Mouse (Mus musculus) lung, embryonic 14.5 days (tissue): ENCODE results near the gene Gen1. TPM values are rescaled to one million over a fixed set of nuclear protein-coding genes. Genes with fewer than 3 reads are reported as not detected.

Experiments
- ATAC-seq: fragments of 200-750 bp; cut with Nextera tagmentation; 2 replicates; pipeline ENCODE4 v1.8.0; 2017; ENCODE audit warnings: mild to moderate bottlenecking, moderate TSS enrichment, moderate library complexity; ENCODE audit not compliant: insufficient read depth
- DNase-seq: peaks from one replicate; pipeline ENCODE4 v3.0.0-alpha.2; 2015
- H3K27ac ChIP-seq: fragments of 300-500 bp; sonication (generic); 2 replicates; pipeline ENCODE4 v1.5.1; 2014; ENCODE audit warnings: low read depth, mild to moderate bottlenecking, moderate library complexity
- H3K27me3 ChIP-seq: fragments of 300-500 bp; sonication (generic); 2 replicates; pipeline ENCODE4 v1.6.1; 2014; ENCODE audit warnings: low read length, control low read depth; ENCODE audit not compliant: insufficient read depth
- H3K36me3 ChIP-seq: fragments of 300-500 bp; sonication (generic); 2 replicates; pipeline ENCODE4 v1.6.1; 2014; ENCODE audit warnings: control low read depth; ENCODE audit not compliant: insufficient read depth
- H3K4me1 ChIP-seq: fragments of 300-500 bp; sonication (generic); 2 replicates; pipeline ENCODE4 v1.6.1; 2014; ENCODE audit warnings: antibody characterized with exemption, control low read depth; ENCODE audit not compliant: insufficient read depth
- H3K4me2 ChIP-seq: fragments of 300-500 bp; sonication (generic); 2 replicates; pipeline ENCODE4 v1.6.1; 2014; ENCODE audit warnings: mild to moderate bottlenecking
- H3K4me3 ChIP-seq: fragments of 300-500 bp; sonication (generic); 2 replicates; pipeline ENCODE4 v1.5.1; 2014; ENCODE audit warnings: low read depth, low read length
- H3K9ac ChIP-seq: fragments of 300-500 bp; sonication (generic); 2 replicates; pipeline ENCODE4 v1.6.1; 2014
- H3K9me3 ChIP-seq: fragments of 300-500 bp; sonication (generic); 2 replicates; pipeline ENCODE4 v1.6.1; 2016; ENCODE audit warnings: low read depth, low read length, control low read depth
- CTCF ChIP-seq: IDR thresholded peaks from 2 replicates; pipeline ENCODE4 v1.5.1; 2016; ENCODE audit warnings: antibody characterized with exemption, low read depth
- WGBS: fragments of 180-500 bp; shearing (Covaris S2); extraction: QIAGEN DNeasy Blood & Tissue Kit; methylation state at CpG from one replicate; pipeline ENCODE4 v1.1.7; 2014; 5-methylcytosine and 5-hydroxymethylcytosine counted together
- polyA plus RNA-seq: library from polyadenylated mRNA; unstranded; fragments of >200 nt; fragmentation: Nextera tagmentation; extraction: Ambion mirVana; gene quantifications from 2 replicates; pipeline ENCODE4 v1.2.1, GENCODE M21; 2014

Gen1 gene
- polyA plus RNA-seq, 1 experiment from 2014 or later = 15.6 TPM

DNA sequence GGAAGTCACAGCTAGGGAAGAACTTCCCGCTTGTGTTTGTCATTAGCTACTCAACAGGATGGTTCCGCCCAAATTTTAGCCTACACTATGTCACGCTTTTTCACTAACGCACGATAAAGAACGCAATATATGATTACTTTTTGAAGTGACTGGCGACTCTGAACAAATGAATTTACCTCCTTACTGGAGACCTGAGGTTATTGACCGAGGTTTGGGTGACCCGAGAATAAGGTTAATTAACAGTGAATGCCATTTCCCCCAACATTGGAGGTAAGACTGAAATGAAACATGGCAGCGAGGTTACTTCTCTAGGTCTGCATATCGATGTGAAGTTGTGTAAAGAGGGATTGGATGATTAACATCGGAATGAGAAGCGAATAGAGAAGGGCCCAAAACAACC is 706 bp downstream of the Gen1 start:
- 2% methylated on average over 13 of the region's 13 CpGs for WGBS
- peak; percentile 47 for DNase-seq
- Histone ChIP-seq H3K27ac (peak overlapping the region; percentile 96; the same call in 1 of the 2 replicates), H3K9me3 (no peaks in the 10 kb centered on the region), H3K9ac (peak overlapping the region; percentile 96), H3K4me1 (peaks cover 3% of the 10 kb centered on the region; the same call in 1 of the 2 replicates), H3K4me2 (peak overlapping the region; percentile 83), H3K4me3 (peak overlapping the region; percentile 86), H3K36me3 (0 out of 2 replicates have a peak, but pooled peaks cover 2% of the 10 kb centered on the region), H3K27me3 (no peaks in the 10 kb centered on the region)
- no peak for TF ChIP-seq CTCF
- ATAC-seq = no peak

DNA sequence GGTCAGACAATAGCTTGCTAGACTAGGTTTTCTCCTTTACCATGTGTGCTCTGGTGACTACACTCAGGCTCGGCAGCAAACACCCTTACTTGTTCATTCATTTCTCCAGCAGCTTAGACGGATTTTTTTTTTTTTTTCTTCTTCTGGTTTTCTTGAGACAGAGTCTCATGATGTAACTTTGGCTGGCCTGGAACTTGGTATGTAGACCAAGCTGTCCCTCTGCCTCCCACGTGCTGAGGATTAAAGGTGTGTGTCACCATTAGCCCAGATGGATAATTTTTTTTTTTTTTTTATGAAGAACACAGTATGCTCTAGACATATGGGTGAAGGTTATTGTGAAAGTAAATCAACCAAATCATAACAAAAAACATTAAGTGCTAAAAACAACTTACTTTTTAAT is 15.3 kb downstream of the Gen1 start:
- WGBS = 79% methylated on average over 3 of the region's 3 CpGs
- TF ChIP-seq CTCF = no peak
- Histone ChIP-seq H3K4me1 (no peaks in the 10 kb centered on the region), H3K27ac (no peak overlapping the region), H3K4me2 (no peak overlapping the region), H3K9ac (no peak overlapping the region), H3K36me3 (peaks cover 40% of the 10 kb centered on the region), H3K4me3 (no peak overlapping the region), H3K27me3 (no peaks in the 10 kb centered on the region), H3K9me3 (no peaks in the 10 kb centered on the region)
- DNase-seq (no peak), ATAC-seq (no peak)

DNA sequence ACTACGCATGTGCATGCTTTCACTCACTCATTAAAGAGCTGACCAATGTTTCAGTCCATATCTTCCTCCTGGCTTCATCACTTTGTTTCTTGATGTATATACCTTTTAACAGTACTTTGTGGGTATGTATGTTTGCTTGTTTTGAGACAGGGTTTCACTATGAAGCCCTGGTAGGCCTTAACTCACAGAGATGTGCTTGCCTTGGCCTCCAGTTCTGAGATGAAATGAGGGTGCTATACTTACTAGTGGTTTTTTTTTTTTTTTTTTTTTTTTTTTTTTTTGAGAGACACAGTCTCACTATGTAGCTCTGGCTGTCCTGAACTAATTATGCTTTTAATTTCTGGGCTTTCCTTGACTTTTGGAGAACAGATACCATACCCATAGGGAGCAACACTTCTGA is 18.1 kb downstream of the Gen1 start:
- Histone ChIP-seq H3K36me3 (peaks cover 48% of the 10 kb centered on the region; the same call in 1 of the 2 replicates), H3K4me3 (no peak overlapping the region), H3K4me2 (no peak overlapping the region), H3K9ac (no peak overlapping the region), H3K27ac (no peak overlapping the region), H3K27me3 (no peaks in the 10 kb centered on the region), H3K9me3 (no peaks in the 10 kb centered on the region), H3K4me1 (no peaks in the 10 kb centered on the region)
- 90% methylated on average over 1 of the region's 1 CpGs for WGBS
- no peak for ATAC-seq
- DNase-seq = no peak
- no peak for TF ChIP-seq CTCF

DNA sequence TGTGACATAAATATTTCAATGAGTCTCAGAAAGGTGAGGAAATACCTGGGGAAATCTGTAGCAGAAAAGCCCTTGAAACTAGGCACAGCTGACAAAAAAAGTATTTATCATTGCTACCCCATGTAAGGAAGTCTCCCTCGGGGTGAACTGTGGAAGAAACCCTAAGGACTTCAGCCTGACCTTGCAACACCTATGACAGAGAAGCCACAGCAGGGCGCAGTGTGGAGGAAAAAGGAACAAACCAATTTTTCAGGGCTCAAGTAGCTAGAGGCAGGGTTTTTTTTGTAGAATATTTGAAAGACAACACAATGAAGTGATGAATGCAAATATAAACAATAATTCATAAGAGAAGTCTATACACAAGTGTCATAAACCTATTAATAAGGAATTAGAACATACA is 29.6 kb downstream of the Gen1 start:
- ATAC-seq (no peak), DNase-seq (no peak)
- no peak overlapping the region for H3K4me2 ChIP-seq
- H3K9ac ChIP-seq = no peak overlapping the region
- H3K9me3 ChIP-seq = no peaks in the 10 kb centered on the region
- TF ChIP-seq CTCF = no peak
- no peak overlapping the region for H3K27ac ChIP-seq
- no peaks in the 10 kb centered on the region for H3K36me3 ChIP-seq
- no peak overlapping the region for H3K4me3 ChIP-seq
- WGBS = 64% methylated on average over 2 of the region's 2 CpGs
- no peaks in the 10 kb centered on the region for H3K27me3 ChIP-seq
- no peaks in the 10 kb centered on the region for H3K4me1 ChIP-seq

DNA sequence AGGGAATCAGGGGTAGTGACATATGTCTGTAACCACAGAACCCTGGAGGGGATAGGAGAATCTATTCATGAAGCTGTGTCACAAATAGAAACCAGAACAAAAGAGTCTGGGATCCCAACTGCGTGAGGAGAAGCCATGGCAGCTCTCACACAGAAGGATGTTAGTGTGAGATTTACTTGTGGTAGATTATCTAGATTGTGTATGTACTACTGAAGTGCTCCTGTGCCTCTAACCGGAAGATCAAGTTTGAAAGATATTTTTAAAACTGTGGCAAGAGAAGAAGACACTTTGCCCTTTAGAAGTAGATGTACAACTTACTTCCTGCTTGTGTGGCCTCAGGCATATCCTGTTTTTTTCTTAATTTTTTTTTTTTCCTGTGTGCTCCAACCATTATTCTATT is 35.3 kb downstream of the Gen1 start:
- H3K4me2 ChIP-seq = no peak overlapping the region
- no peak for TF ChIP-seq CTCF

DNA sequence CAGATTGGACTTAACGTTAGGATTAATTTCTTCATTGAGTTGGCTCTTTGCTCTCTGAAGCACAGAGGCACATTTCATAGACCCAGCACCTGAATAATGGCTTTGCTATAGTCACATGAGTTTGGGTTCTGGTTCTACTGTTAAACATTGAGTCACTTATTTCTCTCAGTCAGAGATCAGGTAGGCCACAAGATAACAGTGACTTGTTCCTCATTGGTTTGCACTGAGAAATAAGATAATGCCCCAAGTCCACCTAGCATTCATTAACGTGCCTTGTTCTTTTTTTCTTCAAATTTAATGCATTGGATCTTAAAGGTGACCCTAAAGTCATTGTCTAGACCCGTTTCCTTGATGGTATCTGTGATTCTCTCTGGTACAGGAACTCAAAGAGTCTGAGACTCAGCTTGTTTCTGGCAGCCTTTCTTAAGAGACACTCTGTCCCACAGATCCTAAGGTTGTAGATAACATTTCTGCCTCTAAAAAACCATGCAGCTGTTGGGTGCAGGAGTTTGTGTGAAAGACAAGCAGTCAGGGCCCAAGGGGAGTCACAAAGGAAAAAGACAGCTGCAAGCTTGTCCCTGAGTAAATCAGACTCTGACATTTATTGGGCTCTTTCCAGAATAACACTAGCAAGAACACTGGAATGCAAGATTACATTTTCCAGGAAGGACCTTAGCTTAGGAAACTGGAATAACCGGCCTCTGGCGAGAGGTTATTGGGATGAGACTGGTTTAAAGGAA is 38.9 kb downstream of the Gen1 start:
- no peaks in the 10 kb centered on the region for H3K9me3 ChIP-seq
- no peak for ATAC-seq
- H3K4me3 ChIP-seq = no peak overlapping the region
- no peaks in the 10 kb centered on the region for H3K27me3 ChIP-seq
- H3K9ac ChIP-seq = no peak overlapping the region
- TF ChIP-seq CTCF = no peak
- H3K4me1 ChIP-seq = peaks cover 8% of the 10 kb centered on the region; the same call in 1 of the 2 replicates
- H3K36me3 ChIP-seq = no peaks in the 10 kb centered on the region
- H3K27ac ChIP-seq = no peak overlapping the region
- no peak overlapping the region for H3K4me2 ChIP-seq
- DNase-seq = peak; percentile 61
- WGBS = 48% methylated on average over 5 of the region's 5 CpGs

More for the DNA sequence above, 35.3 kb downstream of the Gen1 start:
- Histone ChIP-seq H3K36me3 (no peaks in the 10 kb centered on the region), H3K9ac (no peak overlapping the region), H3K27me3 (no peaks in the 10 kb centered on the region), H3K4me1 (0 out of 2 replicates have a peak, but pooled peaks cover 4% of the 10 kb centered on the region), H3K4me3 (no peak overlapping the region), H3K27ac (no peak overlapping the region), H3K9me3 (no peaks in the 10 kb centered on the region)
- ATAC-seq (no peak), DNase-seq (no peak)
- WGBS = 60% methylated on average over 2 of the region's 2 CpGs

DNA sequence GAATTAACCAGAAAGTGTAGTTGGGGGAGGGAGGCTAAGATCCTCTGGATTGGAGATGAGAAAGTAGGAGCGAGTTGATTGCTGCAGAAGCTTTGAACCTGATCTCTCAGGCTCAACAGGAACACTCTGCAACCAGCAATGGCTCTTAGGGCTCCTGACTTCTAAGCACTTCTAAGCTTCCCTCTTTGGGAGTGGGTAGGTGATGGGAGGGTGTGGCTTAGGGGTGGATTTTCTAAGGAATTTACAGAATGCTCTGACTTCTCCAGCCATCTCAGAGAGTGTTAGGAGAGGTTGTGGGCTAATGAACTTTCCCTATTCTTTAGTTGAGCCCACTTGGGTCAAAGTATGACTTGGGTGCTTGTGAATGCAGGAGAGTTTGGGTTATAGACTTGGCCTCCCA is 39.5 kb downstream of the Gen1 start:
- no peak for TF ChIP-seq CTCF
- 35% methylated on average over 1 of the region's 1 CpGs for WGBS
- DNase-seq = no peak

More for the DNA sequence above, 39.5 kb downstream of the Gen1 start:
- Histone ChIP-seq H3K4me3 (no peak overlapping the region), H3K9ac (no peak overlapping the region), H3K36me3 (no peaks in the 10 kb centered on the region), H3K27ac (no peak overlapping the region), H3K9me3 (no peaks in the 10 kb centered on the region), H3K4me1 (peaks cover 9% of the 10 kb centered on the region; the same call in 1 of the 2 replicates), H3K4me2 (no peak overlapping the region), H3K27me3 (no peaks in the 10 kb centered on the region)
- ATAC-seq = no peak
